Mouse (Mus musculus) olfactory bulb, adult 2 months (tissue): Measurements from ENCODE around the gene Olfr1040. TPM values are rescaled to one million over a fixed set of nuclear protein-coding genes. Genes with fewer than 3 reads are reported as not detected.
"Not testable (repeated sequence)": the region's sequence is repeated elsewhere in the genome, so short reads cannot be mapped to it uniquely, and the experiment has no call there.

Experiments used
- H3K27ac ChIP-seq: fragments of 200-500 bp; 2 replicates; pipeline ENCODE4 v1.5.1; 2012; ENCODE audit warnings: low read depth, low read length; ENCODE audit not compliant: insufficient read depth
- H3K4me1 ChIP-seq: fragments of 200-500 bp; 2 replicates; pipeline ENCODE4 v1.6.1; 2012; ENCODE audit warnings: low read length; ENCODE audit not compliant: control insufficient read depth, insufficient read depth
- H3K4me3 ChIP-seq: fragments of 200-500 bp; 2 replicates; pipeline ENCODE4 v1.5.1; 2012; ENCODE audit warnings: mild to moderate bottlenecking, low read depth, low read length, moderate library complexity; ENCODE audit not compliant: insufficient read depth
- CTCF ChIP-seq: fragments of 200-500 bp; IDR thresholded peaks from 2 replicates; pipeline ENCODE4 v1.5.1; 2012; ENCODE audit warnings: low read depth, mild to moderate bottlenecking, low read length, moderate library complexity; ENCODE audit not compliant: insufficient read depth
- POLR2A ChIP-seq: fragments of 200-500 bp; IDR thresholded peaks from 2 replicates; pipeline ENCODE4 v1.6.1; 2012; ENCODE audit warnings: mild to moderate bottlenecking, low read depth, low read length, moderate library complexity; ENCODE audit not compliant: insufficient read depth
- WGBS: fragments of 180-500 bp; shearing (Covaris S2); methylation state at CpG from one replicate; pipeline ENCODE4 v1.1.7; 2018; 5-methylcytosine and 5-hydroxymethylcytosine counted together
- polyA plus RNA-seq: library from polyadenylated mRNA; stranded (reverse); fragments of >200 nt; gene quantifications from 2 replicates; pipeline ENCODE4 v1.2.4, GENCODE M21; 2012; ENCODE audit warnings: low replicate concordance; ENCODE audit not compliant: missing spikeins, insufficient read depth, insufficient read length

Olfr1040 gene
- polyA plus RNA-seq, result not detected in 2 replicates

DNA sequence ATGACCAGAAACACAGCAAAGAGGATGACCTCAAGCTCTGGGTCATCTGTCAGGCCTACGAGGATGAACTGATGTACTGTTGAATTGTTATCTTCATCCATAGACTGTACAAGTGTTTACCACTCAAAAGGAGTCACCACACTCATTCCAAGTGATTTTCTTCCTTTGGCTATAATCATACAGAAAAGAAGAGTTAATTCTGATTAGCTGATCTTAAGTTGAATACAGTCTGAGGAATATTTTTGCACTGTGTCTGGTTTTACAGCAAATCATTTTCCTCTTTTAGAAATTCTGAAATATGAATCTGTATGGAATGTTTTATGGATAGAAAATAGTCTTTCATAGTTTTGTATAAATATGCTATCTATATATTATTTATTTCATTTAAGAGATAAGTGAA lies at the start of gene Olfr1040:
Olfr1040 (minus strand) TSS at position 101 of the 400 bp plus-strand sequence.
- H3K4me1 ChIP-seq, result no peaks in the 10 kb centered on the region
- TF ChIP-seq CTCF, result no peak
- no peak for TF ChIP-seq POLR2A
- 95% methylated on average over 1 of the region's 1 CpGs for WGBS
- H3K4me3 ChIP-seq, result no peak within 1 kb of the TSS
- no peak within 1 kb of the TSS for H3K27ac ChIP-seq

DNA sequence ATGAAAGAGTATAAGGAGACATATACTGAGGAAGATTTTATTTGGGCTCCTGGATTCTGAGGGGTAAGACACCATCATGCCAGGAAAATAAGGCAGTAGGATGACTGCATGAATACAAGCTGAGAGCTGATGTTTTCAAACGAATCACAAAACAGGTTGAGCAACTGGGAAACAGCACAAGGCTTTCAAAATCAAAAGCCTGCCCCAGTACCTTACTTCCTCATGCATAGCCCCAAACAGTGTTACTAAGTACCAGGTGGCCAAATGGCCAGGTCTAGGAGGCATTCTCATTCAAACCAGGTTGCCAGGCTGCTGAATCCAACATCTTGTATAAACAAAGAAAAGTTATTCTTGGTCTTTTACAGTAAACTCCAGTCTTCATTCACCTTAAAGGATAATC lies 49.3 kb upstream of the Olfr1040 start:
- Histone ChIP-seq H3K4me1 (no peaks in the 10 kb centered on the region), H3K27ac (no peak overlapping the region), H3K4me3 (no peak overlapping the region)
- TF ChIP-seq CTCF (no peak), POLR2A (no peak)
- WGBS, result 51% methylated on average over 1 of the region's 1 CpGs

DNA sequence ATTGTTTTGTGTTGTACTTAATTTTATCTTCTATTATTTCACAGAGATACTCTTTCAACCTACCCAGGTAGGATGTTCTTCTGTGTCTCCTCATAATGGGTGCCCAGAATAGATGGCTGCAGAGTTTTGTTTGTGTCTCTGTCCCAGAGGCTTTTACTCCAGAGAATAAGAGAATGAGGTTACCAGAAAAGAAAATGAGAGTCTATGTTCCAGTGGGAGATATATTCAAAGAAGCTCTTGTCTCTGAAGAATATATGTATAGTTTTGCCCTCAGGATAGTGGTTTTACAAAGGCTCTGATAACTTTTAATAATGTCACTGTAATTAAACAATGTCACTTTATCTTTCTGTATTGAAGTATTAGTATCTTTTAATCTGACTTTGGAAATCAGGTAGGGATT lies 39.1 kb upstream of the Olfr1040 start, which contains the start of gene Olfr52:
Olfr52 (minus strand) TSS at position 101 of the 400 bp plus-strand sequence.
- no peak within 1 kb of the TSS for H3K27ac ChIP-seq
- H3K4me3 ChIP-seq, result no peak within 1 kb of the TSS
- no peaks in the 10 kb centered on the region for H3K4me1 ChIP-seq
- TF ChIP-seq CTCF, result no peak
- TF ChIP-seq POLR2A, result no peak

DNA sequence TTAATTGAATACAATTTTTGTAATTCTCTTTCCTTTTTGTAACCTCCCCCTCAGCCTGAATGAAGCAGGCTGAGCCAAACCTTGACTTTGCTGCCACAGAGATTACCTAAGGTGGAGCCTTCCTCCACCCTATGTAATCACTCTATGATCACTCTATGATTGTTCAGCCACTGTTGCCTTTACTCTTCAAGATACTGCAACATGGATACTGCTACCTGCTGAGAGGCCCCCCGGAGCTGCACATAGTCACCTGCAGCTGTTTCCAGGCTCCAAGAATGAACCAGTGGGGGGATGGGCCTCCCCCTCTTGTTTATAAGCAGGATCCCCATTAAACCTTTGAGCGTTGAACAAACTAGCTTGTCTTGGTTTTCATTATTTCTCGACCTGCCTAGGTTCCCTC lies 33.4 kb upstream of the Olfr1040 start:
- TF ChIP-seq CTCF (no peak), POLR2A (no peak)
- no peak overlapping the region for H3K27ac ChIP-seq
- no peak overlapping the region for H3K4me3 ChIP-seq
- WGBS, result 70% methylated on average over 3 of the region's 3 CpGs
- no peaks in the 10 kb centered on the region for H3K4me1 ChIP-seq

DNA sequence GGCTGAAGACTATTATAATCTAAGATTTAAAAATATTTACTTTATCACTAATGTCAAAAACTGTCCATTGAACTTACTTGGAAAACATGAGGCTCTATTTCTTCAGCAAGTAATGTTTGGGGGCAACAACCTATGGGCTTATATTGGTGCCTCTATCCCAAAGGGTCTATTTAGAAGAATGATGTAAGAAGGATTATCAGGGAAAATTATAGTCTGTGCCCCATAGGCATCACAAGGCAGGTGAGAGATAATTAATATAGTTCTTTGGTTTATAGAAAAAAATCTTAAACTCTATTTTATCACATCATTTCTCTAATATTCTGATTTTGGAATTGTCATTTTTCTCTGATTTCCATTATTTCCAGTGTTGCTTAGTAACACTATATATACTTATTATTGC lies 31.2 kb upstream of the Olfr1040 start, which contains the start of gene Olfr1044:
Olfr1044 (minus strand) TSS at position 101 of the 400 bp plus-strand sequence.
- Histone ChIP-seq H3K4me1 (no peaks in the 10 kb centered on the region), H3K4me3 (no peak within 1 kb of the TSS), H3K27ac (no peak within 1 kb of the TSS)
- no peak for TF ChIP-seq POLR2A
- TF ChIP-seq CTCF, result no peak

DNA sequence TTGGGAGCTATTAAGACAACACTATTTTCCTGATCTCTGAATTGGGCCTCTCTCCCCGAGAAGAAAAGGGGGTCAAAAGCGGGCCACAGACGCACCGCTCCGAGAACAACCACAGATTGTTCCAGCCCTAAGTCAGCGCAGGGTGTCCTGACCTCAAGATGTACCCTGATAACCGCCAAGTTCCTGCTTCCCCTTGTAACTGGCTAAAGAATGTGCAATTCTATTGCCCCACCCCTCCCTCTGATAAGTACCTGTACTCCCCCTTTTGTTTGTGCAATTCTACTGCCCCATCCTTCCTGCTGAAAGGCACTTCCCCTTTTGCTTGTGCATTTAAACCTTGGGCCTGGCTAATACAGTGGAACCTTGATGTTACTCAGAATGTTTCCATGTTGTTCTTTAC lies 28.9 kb upstream of the Olfr1040 start:
- WGBS, result 89% methylated on average over 7 of the region's 7 CpGs
- H3K4me3 ChIP-seq, H3K27ac ChIP-seq, H3K4me1 ChIP-seq: not testable (repeated sequence)

DNA sequence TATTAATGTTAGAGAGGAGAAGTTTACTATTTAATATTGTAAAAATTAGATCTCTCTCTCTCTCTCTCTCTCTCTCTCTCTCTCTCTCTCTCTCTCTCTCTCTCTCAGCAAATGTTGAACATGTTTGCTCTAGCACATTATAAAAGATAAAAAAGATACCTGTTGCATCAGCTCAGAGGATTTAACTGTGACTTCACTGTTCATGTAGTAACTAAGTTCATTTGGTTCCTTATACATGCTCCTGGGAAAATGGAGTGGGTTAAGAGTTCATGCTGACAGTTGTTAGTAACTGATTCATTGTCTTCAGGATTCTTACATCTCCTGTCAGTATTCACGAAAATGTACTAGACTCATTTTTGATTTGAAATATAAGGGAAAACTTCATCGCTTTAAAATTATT lies 20.9 kb upstream of the Olfr1040 start, which contains the start of gene Olfr1043:
Olfr1043 (minus strand) TSS at position 101 of the 400 bp plus-strand sequence.
- WGBS, result 84% methylated on average over 2 of the region's 2 CpGs
- H3K27ac ChIP-seq, result no peak within 1 kb of the TSS
- TF ChIP-seq CTCF (no peak), POLR2A (no peak)
- H3K4me3 ChIP-seq, result no peak within 1 kb of the TSS
- H3K4me1 ChIP-seq, result no peaks in the 10 kb centered on the region

DNA sequence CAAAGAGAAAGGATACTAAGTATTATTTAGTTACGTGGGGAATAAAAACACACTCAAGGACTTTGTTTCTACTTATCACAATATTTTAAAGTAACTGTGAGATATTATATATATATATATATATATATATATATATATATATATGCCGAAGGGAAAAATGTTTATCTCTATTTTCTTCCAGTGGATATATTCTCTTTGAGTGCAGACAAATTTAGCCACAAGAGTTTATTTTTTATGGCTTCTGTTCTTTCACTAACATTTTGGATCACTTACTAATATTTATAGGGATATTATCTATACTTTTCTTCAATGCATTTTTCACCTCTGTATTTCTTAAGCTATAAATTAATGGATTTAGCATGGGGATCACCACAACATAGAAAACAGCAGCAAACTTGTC lies 15.2 kb upstream of the Olfr1040 start, which contains the start of gene Olfr1042:
Olfr1042 (minus strand) TSS at position 101 of the 400 bp plus-strand sequence.
- no peak within 1 kb of the TSS for H3K4me3 ChIP-seq
- no peak within 1 kb of the TSS for H3K27ac ChIP-seq
- TF ChIP-seq CTCF (no peak), POLR2A (no peak)
- no peaks in the 10 kb centered on the region for H3K4me1 ChIP-seq
- 88% methylated on average over 2 of the region's 2 CpGs for WGBS

DNA sequence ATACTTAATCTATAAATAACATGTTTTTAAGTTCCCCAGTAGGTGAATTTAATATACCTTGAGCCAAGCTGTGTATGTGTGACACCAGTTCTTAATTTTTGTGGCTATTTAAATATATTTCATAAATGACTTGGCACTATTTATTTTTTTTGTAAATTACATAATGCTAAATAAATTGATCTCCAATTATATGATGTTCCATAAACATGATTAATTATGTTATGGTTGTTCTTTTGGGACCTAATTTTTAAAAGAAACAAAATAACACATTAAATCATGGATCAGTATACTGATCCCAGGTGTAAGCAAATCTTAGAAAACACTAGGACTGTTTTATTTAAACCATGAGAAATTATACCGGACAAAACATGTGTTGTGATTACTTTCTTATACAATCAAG lies 10.7 kb downstream of the Olfr1040 start, which contains the start of gene Olfr1039:
Olfr1039 (minus strand) TSS at position 101 of the 400 bp plus-strand sequence.
- Histone ChIP-seq H3K4me1 (no peaks in the 10 kb centered on the region), H3K27ac (no peak within 1 kb of the TSS), H3K4me3 (no peak within 1 kb of the TSS)
- no peak for TF ChIP-seq CTCF
- TF ChIP-seq POLR2A, result no peak
- 98% methylated on average over 1 of the region's 1 CpGs for WGBS

Other genes starting within 250 kb of the Olfr1040 start
- gene Olfr1024, start 241.7 kb downstream of the Olfr1040 start, polyA plus RNA-seq, result not detected in 2 replicates
- not detected in 2 replicates for gene Olfr1025-ps1, start 231.5 kb downstream of the Olfr1040 start, polyA plus RNA-seq
- gene Olfr1026, start 225.2 kb downstream of the Olfr1040 start, polyA plus RNA-seq, result not detected in 2 replicates
- not detected in 2 replicates for gene Olfr1028, start 196.3 kb downstream of the Olfr1040 start, polyA plus RNA-seq
- not detected in 2 replicates for gene Olfr1029, start 172.8 kb downstream of the Olfr1040 start, polyA plus RNA-seq
- not detected in 2 replicates for gene Olfr1030, start 167.5 kb downstream of the Olfr1040 start, polyA plus RNA-seq
- not detected in 2 replicates for gene Olfr1031, start 156.4 kb downstream of the Olfr1040 start, polyA plus RNA-seq
- not detected in 2 replicates for gene Olfr1032, start 141.2 kb downstream of the Olfr1040 start, polyA plus RNA-seq
- not detected in 2 replicates for gene Olfr1033, start 126.1 kb downstream of the Olfr1040 start, polyA plus RNA-seq
- gene Olfr1034, start 100.9 kb downstream of the Olfr1040 start, polyA plus RNA-seq, result not detected in 2 replicates
- gene Olfr1036, start 72.7 kb downstream of the Olfr1040 start, polyA plus RNA-seq, result not detected in 2 replicates
- not detected in 2 replicates for gene Olfr1037, start 59.3 kb downstream of the Olfr1040 start, polyA plus RNA-seq
- not detected in 2 replicates for gene Olfr1039, start 10.8 kb downstream of the Olfr1040 start, polyA plus RNA-seq
- not detected in 2 replicates for gene Olfr1042, start 15.1 kb upstream of the Olfr1040 start, polyA plus RNA-seq
- gene Olfr1043, start 20.8 kb upstream of the Olfr1040 start, polyA plus RNA-seq, result not detected in 2 replicates
- gene Olfr1044, start 31.1 kb upstream of the Olfr1040 start, polyA plus RNA-seq, result not detected in 2 replicates
- not detected in 2 replicates for gene Olfr52, start 39.0 kb upstream of the Olfr1040 start, polyA plus RNA-seq
- not detected in 2 replicates for gene Olfr1045, start 56.3 kb upstream of the Olfr1040 start, polyA plus RNA-seq
- not detected in 2 replicates for gene Olfr1046, start 72.6 kb upstream of the Olfr1040 start, polyA plus RNA-seq
- not detected in 2 replicates for gene Olfr1047, start 84.7 kb upstream of the Olfr1040 start, polyA plus RNA-seq
- not detected in 2 replicates for gene Olfr1048, start 93.6 kb upstream of the Olfr1040 start, polyA plus RNA-seq
- not detected in 2 replicates for gene Olfr1049, start 111.6 kb upstream of the Olfr1040 start, polyA plus RNA-seq
- not detected in 2 replicates for gene Olfr1051, start 132.4 kb upstream of the Olfr1040 start, polyA plus RNA-seq
- gene Olfr1052, start 145.7 kb upstream of the Olfr1040 start, polyA plus RNA-seq, result not detected in 2 replicates
- not detected in 2 replicates for gene Olfr1053, start 168.6 kb upstream of the Olfr1040 start, polyA plus RNA-seq
- gene Olfr1054, start 188.7 kb upstream of the Olfr1040 start, polyA plus RNA-seq, result not detected in 2 replicates
- gene Olfr1055, start 203.6 kb upstream of the Olfr1040 start, polyA plus RNA-seq, result not detected in 2 replicates
- not detected in 2 replicates for gene Olfr1056, start 215.7 kb upstream of the Olfr1040 start, polyA plus RNA-seq
- gene Olfr1057, start 231.7 kb upstream of the Olfr1040 start, polyA plus RNA-seq, result not detected in 2 replicates
- not detected in 2 replicates for gene Olfr1058, start 241.8 kb upstream of the Olfr1040 start, polyA plus RNA-seq